Mouse (Mus musculus) retina, adult 2 months (tissue): ENCODE data around the gene Tdrd6.

Source experiments
- DNase-seq: peaks from one replicate; pipeline ENCODE4 v3.0.0-alpha.2; 2012; ENCODE audit warnings: low read depth, low spot score

The Tdrd6 gene

GRCm38 (mm10) chr17:43612221-43612620 is 17.9 kb downstream of the Tdrd6 start:
- no peak for DNase-seq

- peak; percentile 50 for DNase-seq
Measured at GRCm38 (mm10) chr17:43611586-43611985, 18.5 kb downstream of the Tdrd6 start.

- DNase-seq = peak; percentile 57
Measured at GRCm38 (mm10) chr17:43606704-43607103, 23.4 kb downstream of the Tdrd6 start.

- DNase-seq = no peak
Measured at GRCm38 (mm10) chr17:43598706-43599105, 31.4 kb downstream of the Tdrd6 start.

GRCm38 (mm10) chr17:43597742-43598141 is 32.4 kb downstream of the Tdrd6 start:
- DNase-seq = no peak

- DNase-seq = no peak
Measured at GRCm38 (mm10) chr17:43592296-43593291, 37.5 kb downstream of the Tdrd6 start.

- no peak for DNase-seq
Measured at GRCm38 (mm10) chr17:43590531-43590930, 39.6 kb downstream of the Tdrd6 start.

- no peak for DNase-seq
Measured at GRCm38 (mm10) chr17:43589750-43590149, 40.3 kb downstream of the Tdrd6 start.

GRCm38 (mm10) chr17:43587278-43587677 is 42.8 kb downstream of the Tdrd6 start:
- DNase-seq = no peak

- no peak for DNase-seq
Measured at GRCm38 (mm10) chr17:43584771-43585170, 45.3 kb downstream of the Tdrd6 start.

GRCm38 (mm10) chr17:43581012-43581467 is 49.1 kb downstream of the Tdrd6 start:
- no peak for DNase-seq

GRCm38 (mm10) chr17:43580456-43580855 is 49.6 kb downstream of the Tdrd6 start:
- DNase-seq = no peak

GRCm38 (mm10) chr17:43573624-43574073 is 56.5 kb downstream of the Tdrd6 start:
- DNase-seq = no peak

GRCm38 (mm10) chr17:43569287-43569686 is 60.8 kb downstream of the Tdrd6 start:
- peak; percentile 82 for DNase-seq

GRCm38 (mm10) chr17:43567992-43568888 is 61.9 kb downstream of the Tdrd6 start, which contains the start of gene Pla2g7:
Gene Pla2g7, plus strand, starts transcription at chr17:43568098.
- DNase-seq = peak; percentile 53

GRCm38 (mm10) chr17:43567593-43567991 is 62.5 kb downstream of the Tdrd6 start:
- no peak for DNase-seq
